Mouse (Mus musculus): ENCODE measurements around the gene Prg4.

GRCm38 (mm10) chr1:150466132-150466531 lies at the start of gene Prg4:
- TF ChIP-seq CTCF (IDR thresholded peaks at IDR 0.05; ENCODE audit: low read depth) (no peak), EP300 (optimal IDR thresholded peaks at IDR 0.05) (no peak)

All from stomach, postnatal 0 days (tissue).